Mouse (Mus musculus) MEL (cell line): ENCODE data around the gene Mettl23. TPM values are rescaled to one million over a fixed set of nuclear protein-coding genes. Genes with fewer than 3 reads are reported as not detected.
A peak's percentile ranks its signal among the peaks of the same experiment; 100 is the strongest.

Source experiments
- DNase-seq: peaks from one replicate; pipeline ENCODE4 v3.0.0; 2011; ENCODE audit warnings: low read depth, low spot score
- H3K27ac ChIP-seq: 2 replicates; pipeline ENCODE4 v1.5.1; 2012; ENCODE audit warnings: low read depth, mild to moderate bottlenecking, control low read depth, low read length, moderate library complexity; ENCODE audit not compliant: control insufficient read depth
- H3K27me3 ChIP-seq, 2 experiments: fragments of 150-350 bp in 1 of 2; sonication (generic) in 1 of 2; 2 replicates each; pipeline ENCODE4 v1.6.1; 2012; ENCODE audit warnings: low read length in 2 of 2, mild to moderate bottlenecking in 2 of 2, improper control_type of control experiment in 1 of 2, moderate library complexity in 1 of 2; ENCODE audit not compliant: insufficient read depth in 2 of 2, control insufficient read depth in 1 of 2
- H3K36me3 ChIP-seq, 2 experiments: 2 replicates each; pipeline ENCODE4 v1.6.1; 2012 to 2014; ENCODE audit warnings: low read length in 2 of 2, improper control_type of control experiment in 1 of 2, inconsistent platforms in 1 of 2, mild to moderate bottlenecking in 1 of 2; ENCODE audit not compliant: insufficient read depth in 2 of 2, control insufficient read depth in 1 of 2
- H3K4me1 ChIP-seq, 2 experiments: fragments of 150-350 bp in 1 of 2; sonication (generic) in 1 of 2; 2 replicates each; pipeline ENCODE4 v1.6.1; 2012; ENCODE audit warnings: low read length in 2 of 2, improper control_type of control experiment in 1 of 2, mild to moderate bottlenecking in 1 of 2; ENCODE audit not compliant: insufficient read depth in 2 of 2, control insufficient read depth in 1 of 2
- H3K4me3 ChIP-seq, 2 experiments: fragments of 150-350 bp in 1 of 2; sonication (generic) in 1 of 2; 2 replicates each; pipeline ENCODE4 v1.5.1; 2012; ENCODE audit warnings: low read depth in 2 of 2, low read length in 2 of 2, mild to moderate bottlenecking in 2 of 2, moderate library complexity in 2 of 2, control low read depth in 1 of 2, improper control_type of control experiment in 1 of 2; ENCODE audit not compliant: control insufficient read depth in 1 of 2, insufficient read depth in 1 of 2
- H3K79me2 ChIP-seq: 2 replicates; pipeline ENCODE4 v1.6.1; 2012; ENCODE audit warnings: mild to moderate bottlenecking, low read length, moderate library complexity; ENCODE audit not compliant: control insufficient read depth, poor library complexity, insufficient read depth
- H3K9ac ChIP-seq: 2 replicates; pipeline ENCODE4 v1.6.1; 2012; ENCODE audit warnings: low read depth, mild to moderate bottlenecking, control low read depth, low read length, moderate library complexity; ENCODE audit not compliant: control insufficient read depth, poor library complexity, severe bottlenecking
- H3K9me3 ChIP-seq: fragments of 150-350 bp; sonication (generic); replicated peaks from 2 replicates; pipeline ENCODE4 v1.6.1; 2012; ENCODE audit warnings: mild to moderate bottlenecking, low read length, improper control_type of control experiment, moderate library complexity; ENCODE audit not compliant: insufficient read depth
- BHLHE40 ChIP-seq: IDR thresholded peaks from 2 replicates; pipeline ENCODE4 v1.6.1; 2012; ENCODE audit warnings: low read depth, mild to moderate bottlenecking, inconsistent platforms, low read length, improper control_type of control experiment, borderline replicate concordance
- CHD1 ChIP-seq: IDR thresholded peaks from 2 replicates; pipeline ENCODE4 v1.6.1; 2012; ENCODE audit warnings: low read depth, mild to moderate bottlenecking, inconsistent platforms, low read length, improper control_type of control experiment
- CHD2 ChIP-seq: IDR thresholded peaks from 2 replicates; pipeline ENCODE4 v1.6.1; 2011; ENCODE audit warnings: low read length, improper control_type of control experiment
- CTCF ChIP-seq, 3 experiments: IDR thresholded peaks in 2 of 3; conservative IDR thresholded peaks in 1 of 3; 2 replicates each; pipeline ENCODE4 v1.5.1; 2011 to 2012; ENCODE audit warnings: low read length in 3 of 3, low read depth in 2 of 3, mild to moderate bottlenecking in 2 of 3, improper control_type of control experiment in 1 of 3, inconsistent platforms in 1 of 3, mixed read lengths in 1 of 3, moderate library complexity in 1 of 3; ENCODE audit not compliant: control insufficient read depth in 1 of 3, insufficient read depth in 1 of 3, poor library complexity in 1 of 3, severe bottlenecking in 1 of 3
- E2F4 ChIP-seq: IDR thresholded peaks from 2 replicates; pipeline ENCODE4 v1.6.1; 2011; ENCODE audit warnings: low read depth, low read length, improper control_type of control experiment, borderline replicate concordance
- EP300 ChIP-seq, 2 experiments: IDR thresholded peaks; 2 replicates each; pipeline ENCODE4 v1.6.1; 2011; ENCODE audit warnings: improper control_type of control experiment in 2 of 2, low read length in 2 of 2, low read depth in 1 of 2, mild to moderate bottlenecking in 1 of 2
- ETS1 ChIP-seq: IDR thresholded peaks from 2 replicates; pipeline ENCODE4 v1.6.1; 2012; ENCODE audit warnings: low read depth, mild to moderate bottlenecking, inconsistent platforms, low read length, improper control_type of control experiment, moderate library complexity
- GABPA ChIP-seq: IDR thresholded peaks from 2 replicates; pipeline ENCODE4 v1.6.1; 2012; ENCODE audit warnings: low read depth, mild to moderate bottlenecking, inconsistent platforms, low read length, improper control_type of control experiment, moderate library complexity
- GATA1 ChIP-seq: IDR thresholded peaks from 2 replicates; pipeline ENCODE4 v1.6.1; 2011; ENCODE audit warnings: low read depth, low read length, improper control_type of control experiment
- HCFC1 ChIP-seq: IDR thresholded peaks from 2 replicates; pipeline ENCODE4 v1.6.1; 2012; ENCODE audit warnings: low read depth, mild to moderate bottlenecking, inconsistent platforms, low read length, improper control_type of control experiment, moderate library complexity
- JUND ChIP-seq: IDR thresholded peaks from 2 replicates; pipeline ENCODE4 v1.6.1; 2011; ENCODE audit warnings: low read depth, mild to moderate bottlenecking, improper control_type of control experiment, low read length
- MAFK ChIP-seq: IDR thresholded peaks from 2 replicates; pipeline ENCODE4 v1.6.1; 2011; ENCODE audit warnings: low read depth, mild to moderate bottlenecking, low read length, improper control_type of control experiment, borderline replicate concordance
- MAX ChIP-seq: IDR thresholded peaks from 2 replicates; pipeline ENCODE4 v1.6.1; 2011; ENCODE audit warnings: low read length, improper control_type of control experiment
- MAZ ChIP-seq: IDR thresholded peaks from 2 replicates; pipeline ENCODE4 v1.6.1; 2012; ENCODE audit warnings: low read depth, mild to moderate bottlenecking, inconsistent platforms, low read length, improper control_type of control experiment
- MXI1 ChIP-seq: IDR thresholded peaks from 2 replicates; pipeline ENCODE4 v1.6.1; 2011; ENCODE audit warnings: mild to moderate bottlenecking, low read depth, low read length, improper control_type of control experiment
- MYB ChIP-seq: IDR thresholded peaks from 2 replicates; pipeline ENCODE4 v1.6.1; 2011; ENCODE audit warnings: mild to moderate bottlenecking, low read depth, low read length, improper control_type of control experiment
- MYC ChIP-seq: IDR thresholded peaks from 2 replicates; pipeline ENCODE4 v1.6.1; 2011; ENCODE audit warnings: low read depth, mild to moderate bottlenecking, low read length, improper control_type of control experiment, moderate library complexity
- POLR2A ChIP-seq, 2 experiments: IDR thresholded peaks; 2 replicates each; pipeline ENCODE4 v1.6.1; 2011 to 2012; ENCODE audit warnings: low read length in 2 of 2, mild to moderate bottlenecking in 2 of 2, control low read depth in 1 of 2, improper control_type of control experiment in 1 of 2, low read depth in 1 of 2, moderate library complexity in 1 of 2; ENCODE audit not compliant: control insufficient read depth in 1 of 2, insufficient read depth in 1 of 2, poor library complexity in 1 of 2
- POLR2AphosphoS2 ChIP-seq: IDR thresholded peaks from 2 replicates; pipeline ENCODE4 v1.6.1; 2011; ENCODE audit warnings: low read length, improper control_type of control experiment
- RAD21 ChIP-seq: IDR thresholded peaks from 2 replicates; pipeline ENCODE4 v1.6.1; 2011; ENCODE audit warnings: mild to moderate bottlenecking, low read depth, low read length, improper control_type of control experiment
- RCOR1 ChIP-seq: IDR thresholded peaks from 2 replicates; pipeline ENCODE4 v1.6.1; 2012; ENCODE audit warnings: low read depth, mild to moderate bottlenecking, inconsistent platforms, low read length, improper control_type of control experiment
- SIN3A ChIP-seq: IDR thresholded peaks from 2 replicates; pipeline ENCODE4 v1.6.1; 2012; ENCODE audit warnings: low read length, improper control_type of control experiment, inconsistent platforms
- TBP ChIP-seq: IDR thresholded peaks from 2 replicates; pipeline ENCODE4 v1.8.0; 2011; ENCODE audit warnings: low read depth, low read length, improper control_type of control experiment
- TCF12 ChIP-seq: IDR thresholded peaks from 2 replicates; pipeline ENCODE4 v1.6.1; 2014; ENCODE audit warnings: low read depth, mild to moderate bottlenecking, inconsistent platforms, low read length, improper control_type of control experiment, moderate library complexity
- UBTF ChIP-seq: IDR thresholded peaks from 2 replicates; pipeline ENCODE4 v1.6.1; 2012; ENCODE audit warnings: low read depth, mild to moderate bottlenecking, inconsistent platforms, low read length, improper control_type of control experiment, moderate library complexity, borderline replicate concordance; ENCODE audit not compliant: insufficient read depth
- USF1 ChIP-seq: IDR thresholded peaks from 2 replicates; pipeline ENCODE4 v1.6.1; 2014; ENCODE audit warnings: low read depth, mild to moderate bottlenecking, inconsistent platforms, low read length, improper control_type of control experiment, moderate library complexity
- USF2 ChIP-seq, 2 experiments: IDR thresholded peaks; 2 replicates each; pipeline ENCODE4 v1.6.1; 2011 to 2012; ENCODE audit warnings: improper control_type of control experiment in 2 of 2, low read length in 2 of 2, borderline replicate concordance in 1 of 2, inconsistent platforms in 1 of 2, low read depth in 1 of 2, mild to moderate bottlenecking in 1 of 2; ENCODE audit not compliant: insufficient read depth in 1 of 2
- ZKSCAN1 ChIP-seq: IDR thresholded peaks from 2 replicates; pipeline ENCODE4 v1.6.1; 2012; ENCODE audit warnings: low read depth, mild to moderate bottlenecking, inconsistent platforms, low read length, improper control_type of control experiment, moderate library complexity
- ZMIZ1 ChIP-seq: IDR thresholded peaks from 2 replicates; pipeline ENCODE4 v1.6.1; 2012; ENCODE audit warnings: low read depth, mild to moderate bottlenecking, inconsistent platforms, low read length, improper control_type of control experiment, moderate library complexity
- ZNF384 ChIP-seq: IDR thresholded peaks from 2 replicates; pipeline ENCODE4 v1.6.1; 2012; ENCODE audit warnings: low read depth, mild to moderate bottlenecking, inconsistent platforms, low read length, improper control_type of control experiment
- polyA plus RNA-seq, 2 experiments: library from polyadenylated mRNA; stranded (reverse) in 1 of 2; unstranded in 1 of 2; fragments of >175 nt in 1 of 2; fragments of >200 nt in 1 of 2; gene quantifications; 2 replicates each; pipeline versions ENCODE4 v1.2.1 to v1.2.4; 2012; ENCODE audit warnings: low replicate concordance in 2 of 2, low read depth in 1 of 2; ENCODE audit not compliant: insufficient read length in 2 of 2, insufficient read depth in 1 of 2, missing spikeins in 1 of 2
- total RNA-seq: library from RNA; depleted of rRNA; stranded (reverse); fragments of 300-350 nt; gene quantifications from 2 replicates; pipeline ENCODE4 v1.2.3, GENCODE M21; 2012

Gene Mettl23
- total and polyA plus RNA-seq, 3 experiments, result 58.5 to 69.9 TPM; not detected in 1

- H3K36me3 ChIP-seq, result peaks cover 26 to 46% of the 10 kb centered on the region in 2 experiments
- no peaks in the 10 kb centered on the region for H3K9me3 ChIP-seq
- peak; percentile 83 for DNase-seq
- H3K9ac ChIP-seq, result peak overlapping the region; percentile 94
- H3K27ac ChIP-seq, result peak overlapping the region; percentile 75
- no peaks in the 10 kb centered on the region for H3K27me3 ChIP-seq
- peaks cover 6 to 27% of the 10 kb centered on the region in 2 experiments for H3K4me1 ChIP-seq
- peak overlapping the region; percentile 75 to 94 for H3K4me3 ChIP-seq
- TF ChIP-seq MYC (peak; percentile 91), USF2 (IDR thresholded peaks at IDR 0.05; ENCODE audit: borderline replicate concordance in 1 of 2, insufficient read depth in 1 of 2, low read depth in 1 of 2, low read length in 2 of 2) (no peak), MXI1 (peak; percentile 98), E2F4 (no peak), TCF12 (0 out of 2 replicates have a peak, but pooled peaks have one; percentile 11), POLR2AphosphoS2 (peak; percentile 1; the same call in 1 of the 2 replicates), SIN3A (peak; percentile 83), JUND (no peak), POLR2A (IDR thresholded peaks at IDR 0.05; ENCODE audit: control insufficient read depth in 1 of 2, insufficient read depth in 1 of 2, low read depth in 1 of 2, low read length in 2 of 2, poor library complexity in 1 of 2) (peak in 1 of 2 experiments; percentile 87; a peak in 3 of 4 replicates), UBTF (peak; percentile 79; the same call in 1 of the 2 replicates), USF1 (peak; percentile 58), CHD2 (no peak), ETS1 (0 out of 2 replicates have a peak, but pooled peaks have one; percentile 13), MAZ (peak; percentile 41; the same call in 1 of the 2 replicates), CTCF (IDR thresholded peaks at IDR 0.05 in 2 of 3, conservative IDR thresholded peaks at IDR 0.05 in 1 of 3; ENCODE audit: control insufficient read depth in 1 of 3, insufficient read depth in 1 of 3, low read depth in 2 of 3, low read length in 3 of 3, poor library complexity in 1 of 3, severe bottlenecking in 1 of 3) (no peak), MAFK (no peak), EP300 (IDR thresholded peaks at IDR 0.05; ENCODE audit: low read depth in 1 of 2, low read length in 2 of 2) (no peak), MAX (peak; percentile 93), BHLHE40 (peak; percentile 59; the same call in 1 of the 2 replicates)
- H3K79me2 ChIP-seq, result peaks cover 76% of the 10 kb centered on the region
Observed at GRCm38 (mm10) chr11:116842531-116843260, 382 bp upstream of the Mettl23 start.

- Histone ChIP-seq H3K9me3 (no peaks in the 10 kb centered on the region), H3K9ac (no peak overlapping the region), H3K27ac (0 out of 2 replicates have a peak overlapping the region, but pooled peaks have one; percentile 1), H3K4me1 (peaks cover 5 to 15% of the 10 kb centered on the region in 2 experiments; a peak in 3 of 4 replicates), H3K79me2 (peaks cover 65% of the 10 kb centered on the region), H3K4me3 (no peak overlapping the region), H3K36me3 (peaks cover 21 to 48% of the 10 kb centered on the region in 2 experiments), H3K27me3 (no peaks in the 10 kb centered on the region)
- DNase-seq, result peak; percentile 60
- peak; percentile 92 for TF ChIP-seq ZNF384
- no peak; the same call in 1 of the 2 replicates for TF ChIP-seq CHD1
- no peak for TF ChIP-seq MYB
- TF ChIP-seq ZMIZ1, result no peak
- peak; percentile 34; the same call in 1 of the 2 replicates for TF ChIP-seq GATA1
- TF ChIP-seq E2F4, result no peak
- TF ChIP-seq USF1, result peak; percentile 76
- no peak for TF ChIP-seq RAD21
- TF ChIP-seq GABPA, result no peak
- no peak for TF ChIP-seq CHD2
- TF ChIP-seq POLR2A (IDR thresholded peaks at IDR 0.05; ENCODE audit: control insufficient read depth in 1 of 2, insufficient read depth in 1 of 2, low read depth in 1 of 2, low read length in 2 of 2, poor library complexity in 1 of 2), result no peak
- TF ChIP-seq RCOR1, result peak; percentile 49; the same call in 1 of the 2 replicates
- no peak for TF ChIP-seq ZKSCAN1
- no peak for TF ChIP-seq TBP
- no peak for TF ChIP-seq HCFC1
Observed at GRCm38 (mm10) chr11:116846593-116847181, 3.6 kb downstream of the Mettl23 start.
